Mouse (Mus musculus) CD4-positive helper T cell, adult 2 months (primary cell): ENCODE results near the gene Lrrc25.
"Not testable (repeated sequence)": the region's sequence is repeated elsewhere in the genome, so short reads cannot be mapped to it uniquely, and the experiment has no call there.

Experiments used
- DNase-seq: peaks from one replicate; pipeline ENCODE4 v3.0.0-alpha.2; 2012; ENCODE audit warnings: low read depth, missing footprints, low spot score

Lrrc25 gene

GRCm38 (mm10) chr8:70615894-70616293 is at the start of gene Lrrc25:
TSS of gene Lrrc25 (plus strand) at chr8:70616155.
- DNase-seq, result no peak

- no peak for DNase-seq
Measured at GRCm38 (mm10) chr8:70570360-70570759, 45.6 kb upstream of the Lrrc25 start.

- DNase-seq, result no peak
Measured at GRCm38 (mm10) chr8:70570990-70571389, 45.0 kb upstream of the Lrrc25 start.

GRCm38 (mm10) chr8:70574302-70574701 is 41.7 kb upstream of the Lrrc25 start:
- DNase-seq, result no peak

- DNase-seq, result no peak
Measured at GRCm38 (mm10) chr8:70574915-70575314, 41.0 kb upstream of the Lrrc25 start.

- no peak for DNase-seq
Measured at GRCm38 (mm10) chr8:70577207-70577606, 38.7 kb upstream of the Lrrc25 start.

GRCm38 (mm10) chr8:70583476-70584387 is 32.2 kb upstream of the Lrrc25 start:
- DNase-seq, result no peak

- DNase-seq, result no peak
Measured at GRCm38 (mm10) chr8:70584606-70585257, 31.2 kb upstream of the Lrrc25 start.

GRCm38 (mm10) chr8:70585258-70585652 is 30.7 kb upstream of the Lrrc25 start:
- peak; percentile 60 for DNase-seq

GRCm38 (mm10) chr8:70587955-70588354 is 28.0 kb upstream of the Lrrc25 start:
- DNase-seq, result not testable (repeated sequence)

- DNase-seq, result no peak
Measured at GRCm38 (mm10) chr8:70591569-70591968, 24.4 kb upstream of the Lrrc25 start.

- no peak for DNase-seq
Measured at GRCm38 (mm10) chr8:70593173-70593572, 22.8 kb upstream of the Lrrc25 start.

GRCm38 (mm10) chr8:70593961-70594609 is 21.9 kb upstream of the Lrrc25 start, which contains the start of gene Isyna1:
TSS of gene Isyna1 (plus strand) at chr8:70594373.
- DNase-seq, result peak; percentile 94

- no peak for DNase-seq
Measured at GRCm38 (mm10) chr8:70594621-70595564, 21.1 kb upstream of the Lrrc25 start.

- DNase-seq, result no peak
Measured at GRCm38 (mm10) chr8:70595811-70596210, 20.1 kb upstream of the Lrrc25 start.

- no peak for DNase-seq
Measured at GRCm38 (mm10) chr8:70596216-70596615, 19.7 kb upstream of the Lrrc25 start.

GRCm38 (mm10) chr8:70596775-70597416 is 19.1 kb upstream of the Lrrc25 start:
- no peak for DNase-seq

GRCm38 (mm10) chr8:70597417-70598272 is 18.3 kb upstream of the Lrrc25 start:
- no peak for DNase-seq

- DNase-seq, result no peak
Measured at GRCm38 (mm10) chr8:70598283-70598682, 17.7 kb upstream of the Lrrc25 start.

GRCm38 (mm10) chr8:70598722-70599121 is 17.2 kb upstream of the Lrrc25 start:
- DNase-seq, result no peak
